Mouse (Mus musculus) E14TG2a.4 (cell line): ENCODE measurements around the gene Triobp.

ENCODE experiments used
- H3K27me3 ChIP-seq: 2 replicates; pipeline ENCODE4 v1.6.1; 2014; ENCODE audit warnings: low read length, control low read depth; ENCODE audit not compliant: insufficient read depth
- H3K36me3 ChIP-seq: 2 replicates; pipeline ENCODE4 v1.6.1; 2014; ENCODE audit warnings: low read length, control low read depth; ENCODE audit not compliant: insufficient read depth
- H3K4me1 ChIP-seq: replicated peaks from 2 replicates; pipeline ENCODE4 v1.6.1; 2014; ENCODE audit warnings: low read depth, low read length, control low read depth
- H3K4me3 ChIP-seq: replicated peaks from 2 replicates; pipeline ENCODE4 v1.5.1; 2014; ENCODE audit warnings: mild to moderate bottlenecking, low read length
- H3K9me3 ChIP-seq: 2 replicates; pipeline ENCODE4 v1.6.1; 2014; ENCODE audit warnings: low read length, control low read depth
- CTCF ChIP-seq: conservative IDR thresholded peaks from 2 replicates; pipeline ENCODE4 v1.5.1; 2014; ENCODE audit warnings: low read length
- NANOG ChIP-seq: IDR thresholded peaks from 2 replicates; pipeline ENCODE4 v1.6.1; 2014; ENCODE audit warnings: borderline replicate concordance, low read length, mixed read lengths
- POU5F1 ChIP-seq: IDR thresholded peaks from 2 replicates; pipeline ENCODE4 v1.6.1; 2014; ENCODE audit warnings: low read length, borderline replicate concordance

The Triobp gene

DNA sequence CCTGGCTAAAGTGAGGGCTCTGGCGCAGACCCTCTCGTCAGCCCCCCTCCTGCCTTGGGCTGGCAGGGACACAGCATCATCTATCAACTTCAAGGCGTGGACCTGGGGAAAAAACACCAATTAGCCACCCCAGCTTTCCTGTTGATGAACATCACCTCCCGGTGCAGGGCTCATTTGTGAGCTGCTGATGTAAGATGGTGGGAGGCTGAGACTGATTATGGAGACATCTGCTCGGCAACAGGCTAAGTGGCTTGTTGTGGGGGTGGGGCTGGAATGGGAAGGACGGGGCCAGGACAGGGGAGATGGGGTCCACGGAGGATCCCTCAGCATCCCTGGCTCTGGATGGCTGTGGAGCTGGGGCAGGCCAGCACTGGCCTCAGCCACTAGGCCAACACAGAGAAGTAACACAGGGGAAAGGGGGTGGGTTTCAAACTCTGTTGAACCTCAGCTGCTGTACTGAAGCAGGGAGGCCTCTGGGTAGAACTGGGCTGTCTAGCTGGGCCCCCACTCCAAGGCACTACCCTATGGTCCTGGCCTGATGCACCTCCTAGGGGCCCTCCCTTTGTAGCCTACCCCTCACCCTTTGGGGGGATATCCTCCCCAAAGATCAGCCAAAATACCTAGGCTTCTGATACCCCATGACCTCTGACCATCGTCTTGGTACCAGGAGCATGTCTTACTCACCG is 102.8 kb downstream of the Triobp start:
- Histone ChIP-seq H3K36me3 (peaks cover 35% of the 10 kb centered on the region), H3K4me3 (no peak overlapping the region), H3K27me3 (peaks cover 18% of the 10 kb centered on the region), H3K4me1 (peaks cover 54% of the 10 kb centered on the region), H3K9me3 (no peaks in the 10 kb centered on the region)
- TF ChIP-seq CTCF (no peak), POU5F1 (no peak), NANOG (no peak)

DNA sequence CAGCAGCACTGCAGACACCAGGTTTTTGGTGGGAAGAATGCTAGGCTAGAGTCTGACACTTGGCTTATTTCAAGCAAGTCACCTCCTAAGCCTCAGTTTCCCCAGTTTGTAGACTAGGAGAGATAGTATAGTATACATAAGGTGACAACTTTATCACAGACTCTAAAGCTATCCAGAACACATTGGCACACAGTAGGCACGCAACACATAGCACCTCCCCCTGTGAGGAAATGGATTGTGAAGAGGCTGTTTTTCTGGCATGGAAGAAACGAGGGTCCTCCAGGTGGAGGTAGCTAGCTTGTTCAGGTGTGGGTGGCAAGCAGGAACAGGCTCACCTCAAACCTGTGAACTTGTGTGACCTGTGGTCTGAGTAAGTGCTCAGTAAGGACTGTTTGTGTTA is 103.4 kb downstream of the Triobp start:
- Histone ChIP-seq H3K27me3 (peaks cover 18% of the 10 kb centered on the region), H3K4me3 (no peak overlapping the region), H3K9me3 (no peaks in the 10 kb centered on the region), H3K4me1 (peaks cover 56% of the 10 kb centered on the region), H3K36me3 (peaks cover 42% of the 10 kb centered on the region)
- no peak for TF ChIP-seq CTCF
- no peak for TF ChIP-seq NANOG
- TF ChIP-seq POU5F1 = no peak

DNA sequence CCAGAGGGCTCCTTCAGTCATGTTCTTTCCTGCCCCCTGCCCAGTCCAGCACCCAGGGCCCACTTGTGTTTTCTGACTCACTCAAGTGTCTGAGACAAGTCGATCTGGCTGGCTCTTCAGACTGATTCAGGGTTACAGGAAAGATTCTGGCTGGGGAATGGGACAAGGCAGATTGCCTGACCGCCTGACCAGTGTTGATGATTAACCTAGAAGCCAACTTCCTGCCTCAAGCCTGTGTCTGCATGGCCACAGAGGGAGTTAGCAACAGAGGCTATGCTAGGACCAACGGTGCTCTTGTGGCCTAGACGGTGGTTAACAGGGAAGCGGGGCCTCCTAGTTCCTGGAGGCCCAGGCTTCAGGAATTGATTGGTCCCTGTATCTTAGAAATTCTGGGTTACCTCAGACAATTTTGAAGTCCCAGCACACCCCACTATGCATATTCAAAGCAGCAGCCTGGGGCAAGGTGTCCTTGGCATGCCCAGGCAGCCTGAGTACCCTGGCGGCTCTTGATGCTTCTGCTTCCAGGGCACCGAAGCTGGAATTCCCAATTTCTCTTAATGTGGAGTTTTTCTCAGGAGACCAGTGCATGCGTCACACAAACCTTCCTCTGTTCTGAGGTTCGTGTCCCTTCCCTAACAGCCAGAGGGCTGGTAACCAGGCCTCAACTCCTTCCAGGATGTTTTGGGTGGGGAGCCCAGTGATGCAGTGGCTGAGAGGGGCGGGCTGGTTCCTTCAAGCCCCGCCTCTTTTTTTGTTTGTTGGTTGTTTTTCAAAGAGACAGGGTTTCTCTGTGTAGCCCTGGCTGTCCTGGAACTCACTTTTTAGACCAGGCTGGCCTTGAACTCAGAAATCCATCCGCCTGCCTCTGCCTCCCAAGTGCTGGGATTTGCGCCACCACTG is 104.2 kb downstream of the Triobp start:
- Histone ChIP-seq H3K36me3 (peaks cover 49% of the 10 kb centered on the region), H3K4me3 (peak overlapping the region; percentile 45), H3K4me1 (peaks cover 56% of the 10 kb centered on the region), H3K27me3 (peaks cover 15% of the 10 kb centered on the region), H3K9me3 (no peaks in the 10 kb centered on the region)
- no peak for TF ChIP-seq NANOG

DNA sequence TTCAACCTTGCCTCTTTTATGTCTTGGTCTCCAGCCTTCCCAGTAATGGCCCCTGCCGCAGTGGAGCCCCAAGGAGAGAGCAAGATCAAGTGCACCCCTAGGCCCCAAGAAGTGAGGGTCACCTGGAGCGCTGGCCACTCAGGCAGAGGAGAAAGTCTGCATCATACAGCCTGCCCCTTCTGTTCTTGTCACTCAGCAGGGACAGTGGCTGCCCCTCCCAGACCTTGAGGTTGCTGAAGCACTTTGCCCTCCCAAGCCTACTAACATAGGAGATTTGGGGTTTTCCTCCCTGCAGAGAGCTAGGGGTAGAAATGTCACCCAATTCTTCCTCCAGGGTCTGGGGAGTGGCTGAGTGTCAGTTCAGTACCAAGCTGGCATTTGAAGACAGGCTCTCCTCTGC is 104.8 kb downstream of the Triobp start:
- H3K36me3 ChIP-seq = peaks cover 55% of the 10 kb centered on the region
- TF ChIP-seq POU5F1 (no peak), CTCF (no peak), NANOG (no peak)

More for the DNA sequence above, 104.8 kb downstream of the Triobp start:
- Histone ChIP-seq H3K4me1 (peaks cover 56% of the 10 kb centered on the region), H3K9me3 (no peaks in the 10 kb centered on the region), H3K4me3 (peak overlapping the region; percentile 17), H3K27me3 (0 out of 2 replicates have a peak, but pooled peaks cover 11% of the 10 kb centered on the region)
